Mouse (Mus musculus): ENCODE results near the gene Gm10160. TPM values are rescaled to one million over a fixed set of nuclear protein-coding genes. Genes with fewer than 3 reads are reported as not detected.

The Gm10160 gene
- polyA plus RNA-seq, 1 experiment from 2014 or later: not detected

DNA sequence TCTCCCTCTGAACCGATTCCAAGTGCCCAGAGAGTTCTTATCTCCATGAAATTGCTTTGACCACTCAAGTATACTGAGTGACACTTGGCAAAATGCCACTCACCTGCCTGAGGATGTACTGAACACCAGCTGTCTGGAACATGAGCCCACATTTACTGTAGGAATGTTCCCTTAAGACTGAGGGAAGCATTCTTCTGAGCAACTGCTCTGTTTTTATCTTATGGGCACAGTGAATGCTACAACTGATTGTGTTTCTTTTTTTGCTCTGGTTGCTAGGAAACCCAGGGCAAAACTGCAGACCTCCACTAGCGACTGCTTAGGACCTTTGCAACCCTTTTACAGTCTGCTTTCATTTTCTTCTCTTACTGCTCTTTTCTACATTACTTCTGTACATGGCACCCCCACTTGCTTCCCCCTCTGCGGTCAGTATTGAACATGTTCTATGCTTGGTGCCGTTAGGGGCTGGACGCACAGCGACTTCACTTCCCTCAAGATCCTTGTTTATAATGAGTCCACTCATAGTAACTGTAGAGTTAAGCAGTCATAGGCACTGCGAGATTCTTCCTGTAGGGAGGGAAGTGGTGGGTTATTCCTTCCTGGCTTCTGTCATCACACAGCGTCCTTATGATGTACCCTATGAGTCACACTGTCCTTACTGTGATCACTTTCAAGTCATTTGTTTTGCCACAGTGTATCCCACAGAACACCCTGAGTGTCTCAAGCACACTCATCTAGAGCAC, 856 bp downstream of the Gm10160 start:
- Histone ChIP-seq H3K9me3 (no peaks in the 10 kb centered on the region), H3K9ac (no peak overlapping the region), H3K27me3 (peaks cover 26% of the 10 kb centered on the region), H3K36me3 (no peaks in the 10 kb centered on the region), H3K27ac (no peak overlapping the region), H3K4me1 (replicated peaks) (peaks cover 25% of the 10 kb centered on the region), H3K4me2 (no peak overlapping the region), H3K4me3 (no peak overlapping the region)
- 60% methylated on average over 8 of the region's 8 CpGs for WGBS
- ATAC-seq (ENCODE audit: low FRiP score): no peak

- peaks cover 5% of the 10 kb centered on the region; the same call in 1 of the 2 replicates for H3K27me3 ChIP-seq
- no peaks in the 10 kb centered on the region for H3K36me3 ChIP-seq
- H3K9me3 ChIP-seq: no peaks in the 10 kb centered on the region
- H3K9ac ChIP-seq: no peak overlapping the region
- no peak overlapping the region for H3K4me2 ChIP-seq
- 87% methylated on average over 3 of the region's 3 CpGs for WGBS
- peaks cover 11% of the 10 kb centered on the region; the same call in 1 of the 2 replicates for H3K4me1 ChIP-seq (replicated peaks)
- no peak overlapping the region for H3K27ac ChIP-seq
- ATAC-seq (ENCODE audit: low FRiP score): no peak
- no peak overlapping the region for H3K4me3 ChIP-seq
These were observed 3.9 kb downstream of the Gm10160 start for GRCm38 (mm10) chr7:81851706-81852105.

GRCm38 (mm10) chr7:81850171-81850570, 5.4 kb downstream of the Gm10160 start:
- Histone ChIP-seq H3K9ac (no peak overlapping the region), H3K4me3 (no peak overlapping the region), H3K27me3 (no peaks in the 10 kb centered on the region), H3K36me3 (no peaks in the 10 kb centered on the region), H3K4me2 (no peak overlapping the region), H3K27ac (no peak overlapping the region), H3K9me3 (no peaks in the 10 kb centered on the region), H3K4me1 (replicated peaks) (peaks cover 11% of the 10 kb centered on the region; the same call in 1 of the 2 replicates)
- ATAC-seq (ENCODE audit: low FRiP score): no peak
- 86% methylated on average over 6 of the region's 6 CpGs for WGBS

DNA sequence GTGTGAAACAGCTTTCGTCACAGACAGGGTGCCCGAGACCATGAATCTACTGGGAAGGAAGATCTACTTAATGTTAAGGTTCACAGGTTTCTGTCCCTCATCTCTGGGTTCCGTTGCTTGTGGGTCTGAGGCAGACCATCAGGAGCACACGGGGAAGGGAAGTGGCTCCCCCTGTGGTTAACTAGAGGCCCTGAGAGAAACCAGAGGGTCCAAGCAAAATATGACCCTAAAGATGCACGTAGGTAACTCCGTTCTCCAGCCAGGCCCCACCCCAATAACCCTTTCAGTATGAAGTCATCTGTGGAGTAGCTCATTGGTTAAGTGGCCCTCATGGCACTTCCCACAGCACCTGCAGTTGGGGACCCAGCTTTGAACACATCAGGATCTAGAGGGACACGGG, 6.0 kb downstream of the Gm10160 start:
- Histone ChIP-seq H3K9me3 (no peaks in the 10 kb centered on the region), H3K4me1 (replicated peaks) (peaks cover 7% of the 10 kb centered on the region; the same call in 1 of the 2 replicates), H3K4me3 (no peak overlapping the region), H3K27ac (no peak overlapping the region), H3K27me3 (no peaks in the 10 kb centered on the region), H3K4me2 (no peak overlapping the region), H3K9ac (no peak overlapping the region), H3K36me3 (no peaks in the 10 kb centered on the region)
- no peak for ATAC-seq (ENCODE audit: low FRiP score)
- WGBS: 84% methylated on average over 7 of the region's 7 CpGs

DNA sequence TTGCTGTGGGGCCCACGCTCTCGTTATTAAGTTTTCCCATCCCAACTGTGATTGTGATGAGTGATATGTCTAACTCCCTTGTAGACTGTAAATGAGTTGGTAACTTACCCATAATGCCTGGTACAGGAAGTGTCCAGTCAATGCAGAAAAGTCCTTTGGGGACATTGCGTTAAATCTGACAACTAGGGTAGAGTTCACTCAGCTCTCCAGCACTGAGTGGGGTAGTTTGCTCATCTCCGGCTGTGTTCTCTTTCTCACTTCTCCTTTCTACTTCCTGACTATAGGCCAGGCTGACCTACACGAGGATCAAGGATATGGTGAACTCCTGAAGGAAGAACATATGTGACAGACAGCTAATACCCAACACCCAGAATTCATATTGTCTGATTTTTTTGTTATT, 6.4 kb downstream of the Gm10160 start:
- no peak overlapping the region for H3K27ac ChIP-seq
- H3K36me3 ChIP-seq: no peaks in the 10 kb centered on the region
- 92% methylated on average over 5 of the region's 5 CpGs for WGBS
- no peak overlapping the region for H3K4me3 ChIP-seq
- no peak overlapping the region for H3K9ac ChIP-seq
- peaks cover 5% of the 10 kb centered on the region; the same call in 1 of the 2 replicates for H3K4me1 ChIP-seq (replicated peaks)
- H3K9me3 ChIP-seq: no peaks in the 10 kb centered on the region
- H3K27me3 ChIP-seq: no peaks in the 10 kb centered on the region
- H3K4me2 ChIP-seq: no peak overlapping the region
- no peak for ATAC-seq (ENCODE audit: low FRiP score)

DNA sequence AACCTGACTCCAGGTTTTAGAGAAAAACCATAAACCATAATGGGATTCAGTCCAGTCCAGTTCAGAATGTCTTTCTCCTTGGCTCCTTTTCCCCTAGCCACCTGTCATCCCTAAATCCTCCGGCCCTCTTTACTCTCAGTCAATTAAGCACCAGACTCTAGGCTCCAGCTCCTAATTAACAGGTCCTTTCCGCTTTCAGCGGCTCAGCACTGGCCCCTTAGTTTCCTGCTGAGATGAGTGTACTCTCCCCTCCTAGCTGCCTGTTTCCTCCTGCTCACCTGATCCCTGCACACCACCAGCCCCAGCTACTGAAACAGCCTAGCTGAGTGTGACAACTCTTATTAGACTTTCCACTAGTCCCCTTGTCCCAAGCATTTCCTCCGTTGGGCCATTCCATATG, 7.8 kb downstream of the Gm10160 start:
- Histone ChIP-seq H3K4me2 (no peak overlapping the region), H3K9ac (no peak overlapping the region), H3K36me3 (no peaks in the 10 kb centered on the region), H3K27ac (no peak overlapping the region), H3K4me3 (no peak overlapping the region), H3K4me1 (replicated peaks) (peaks cover 5% of the 10 kb centered on the region; the same call in 1 of the 2 replicates), H3K27me3 (no peaks in the 10 kb centered on the region), H3K9me3 (no peaks in the 10 kb centered on the region)
- WGBS: 50% methylated on average over 4 of the region's 4 CpGs
- no peak for ATAC-seq (ENCODE audit: low FRiP score)

- no peak overlapping the region for H3K27ac ChIP-seq
- H3K4me2 ChIP-seq: no peak overlapping the region
- H3K4me3 ChIP-seq: no peak overlapping the region
- no peaks in the 10 kb centered on the region for H3K36me3 ChIP-seq
- no peaks in the 10 kb centered on the region for H3K27me3 ChIP-seq
- H3K4me1 ChIP-seq (replicated peaks): peaks cover 5% of the 10 kb centered on the region; the same call in 1 of the 2 replicates
- ATAC-seq (ENCODE audit: low FRiP score): no peak
- WGBS: 55% methylated on average over 8 of the region's 8 CpGs
- no peaks in the 10 kb centered on the region for H3K9me3 ChIP-seq
- no peak overlapping the region for H3K9ac ChIP-seq
These were observed 8.6 kb downstream of the Gm10160 start for GRCm38 (mm10) chr7:81847010-81847409.

DNA sequence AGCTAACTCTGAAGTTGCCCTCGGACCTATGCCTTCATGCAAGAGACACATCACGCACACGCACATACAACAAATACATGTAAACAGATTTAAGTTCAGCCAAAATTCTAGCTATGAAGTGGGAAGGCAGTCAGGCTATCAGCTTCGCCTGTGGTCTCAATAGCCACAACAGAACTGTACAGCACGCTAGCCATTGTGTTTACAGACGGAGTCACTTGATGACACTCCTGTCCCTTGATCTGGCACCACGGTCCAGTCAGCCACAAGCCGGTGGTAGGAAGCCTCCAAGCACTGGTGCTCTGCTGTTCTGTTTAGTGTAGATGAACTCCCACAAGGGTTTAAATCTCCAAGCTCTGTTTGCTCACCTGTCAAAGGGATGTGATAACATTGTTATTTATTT, 9.6 kb downstream of the Gm10160 start:
- no peak for ATAC-seq (ENCODE audit: low FRiP score)
- Histone ChIP-seq H3K9me3 (no peaks in the 10 kb centered on the region), H3K4me3 (no peak overlapping the region), H3K9ac (no peak overlapping the region), H3K27ac (no peak overlapping the region), H3K27me3 (no peaks in the 10 kb centered on the region), H3K36me3 (no peaks in the 10 kb centered on the region), H3K4me2 (no peak overlapping the region), H3K4me1 (replicated peaks) (peaks cover 5% of the 10 kb centered on the region; the same call in 1 of the 2 replicates)
- WGBS: 83% methylated on average over 8 of the region's 8 CpGs

DNA sequence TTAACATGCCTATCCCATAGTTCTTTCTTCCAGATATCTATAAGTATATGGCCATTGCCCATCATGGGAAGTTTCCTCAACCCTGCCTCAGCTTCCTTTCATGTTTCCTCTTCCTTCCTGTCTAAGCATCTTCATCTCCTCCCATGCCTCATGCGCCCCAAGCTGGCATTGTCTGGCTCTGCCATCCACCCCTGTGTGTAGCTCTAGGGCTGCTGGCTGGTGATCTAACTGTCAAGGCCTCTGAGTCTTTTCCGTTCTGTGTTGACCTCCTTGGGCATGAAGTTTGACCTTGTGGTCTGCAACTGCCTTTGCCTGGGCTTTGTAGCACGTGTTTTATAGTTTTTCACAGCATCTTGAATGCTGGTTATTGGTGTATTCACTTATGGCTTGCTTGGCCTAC, 10.3 kb downstream of the Gm10160 start:
- H3K4me2 ChIP-seq: no peak overlapping the region
- no peak overlapping the region for H3K9ac ChIP-seq
- H3K9me3 ChIP-seq: no peaks in the 10 kb centered on the region
- 76% methylated on average over 3 of the region's 3 CpGs for WGBS
- H3K27ac ChIP-seq: no peak overlapping the region
- H3K4me1 ChIP-seq (replicated peaks): peaks cover 8% of the 10 kb centered on the region; the same call in 1 of the 2 replicates
- no peaks in the 10 kb centered on the region for H3K36me3 ChIP-seq
- H3K4me3 ChIP-seq: no peak overlapping the region
- ATAC-seq (ENCODE audit: low FRiP score): no peak
- no peaks in the 10 kb centered on the region for H3K27me3 ChIP-seq

DNA sequence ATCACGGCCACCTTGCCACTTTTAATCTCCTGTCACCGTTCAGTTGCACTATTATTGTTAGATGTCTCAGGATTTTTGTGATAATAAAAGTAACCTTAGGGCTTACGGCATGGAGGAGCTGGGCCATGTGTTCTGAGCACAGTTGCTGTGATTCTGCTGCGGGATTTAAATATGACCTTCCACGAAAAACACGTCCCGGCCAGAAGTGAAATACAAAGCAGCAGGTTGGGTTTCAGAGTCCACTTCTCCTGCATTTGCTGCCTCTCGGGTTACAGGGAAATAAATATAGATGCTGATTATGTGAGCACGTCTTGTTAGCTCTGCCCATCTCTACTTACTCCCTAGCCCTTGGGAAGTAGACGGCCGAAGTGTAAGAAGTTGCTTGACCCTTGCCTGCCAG, 10.8 kb downstream of the Gm10160 start:
- Histone ChIP-seq H3K4me1 (replicated peaks) (peaks cover 8% of the 10 kb centered on the region; the same call in 1 of the 2 replicates), H3K9me3 (no peaks in the 10 kb centered on the region), H3K4me2 (no peak overlapping the region), H3K27ac (no peak overlapping the region), H3K4me3 (no peak overlapping the region), H3K36me3 (no peaks in the 10 kb centered on the region), H3K9ac (no peak overlapping the region), H3K27me3 (no peaks in the 10 kb centered on the region)
- ATAC-seq (ENCODE audit: low FRiP score): no peak
- WGBS: 89% methylated on average over 11 of the region's 11 CpGs

DNA sequence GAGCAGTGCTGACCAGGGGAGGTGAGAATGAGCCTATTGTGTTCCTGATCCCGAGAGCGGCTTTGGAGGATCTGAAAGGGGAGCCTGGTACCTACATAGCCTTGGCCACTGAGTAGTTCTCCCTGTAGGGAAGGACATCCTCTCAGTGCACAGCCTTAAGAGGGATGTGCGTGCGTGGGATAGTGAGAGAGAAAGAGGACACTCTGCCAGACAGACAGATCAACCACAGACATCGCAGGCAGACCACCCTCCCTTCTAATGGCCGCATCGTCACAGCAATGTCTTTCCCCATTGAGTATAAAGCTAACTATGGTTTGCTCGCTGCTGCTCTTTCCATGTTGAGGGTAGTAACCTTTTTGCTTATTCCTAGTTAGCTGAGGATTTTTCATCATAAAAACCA, 11.7 kb downstream of the Gm10160 start:
- no peaks in the 10 kb centered on the region for H3K36me3 ChIP-seq
- H3K9ac ChIP-seq: no peak overlapping the region
- no peaks in the 10 kb centered on the region for H3K27me3 ChIP-seq
- WGBS: 75% methylated on average over 8 of the region's 8 CpGs
- H3K4me3 ChIP-seq: no peak overlapping the region
- no peak overlapping the region for H3K4me2 ChIP-seq
- H3K4me1 ChIP-seq (replicated peaks): peaks cover 8% of the 10 kb centered on the region; the same call in 1 of the 2 replicates
- H3K9me3 ChIP-seq: no peaks in the 10 kb centered on the region
- no peak overlapping the region for H3K27ac ChIP-seq
- ATAC-seq (ENCODE audit: low FRiP score): no peak

- ATAC-seq (ENCODE audit: low FRiP score): no peak
- Histone ChIP-seq H3K9ac (no peak overlapping the region), H3K36me3 (no peaks in the 10 kb centered on the region), H3K4me3 (no peak overlapping the region), H3K27me3 (no peaks in the 10 kb centered on the region), H3K4me1 (replicated peaks) (peaks cover 8% of the 10 kb centered on the region; the same call in 1 of the 2 replicates), H3K27ac (no peak overlapping the region), H3K9me3 (no peaks in the 10 kb centered on the region), H3K4me2 (no peak overlapping the region)
- WGBS: 88% methylated on average over 1 of the region's 1 CpGs
These were observed 12.6 kb downstream of the Gm10160 start for GRCm38 (mm10) chr7:81842998-81843397.

DNA sequence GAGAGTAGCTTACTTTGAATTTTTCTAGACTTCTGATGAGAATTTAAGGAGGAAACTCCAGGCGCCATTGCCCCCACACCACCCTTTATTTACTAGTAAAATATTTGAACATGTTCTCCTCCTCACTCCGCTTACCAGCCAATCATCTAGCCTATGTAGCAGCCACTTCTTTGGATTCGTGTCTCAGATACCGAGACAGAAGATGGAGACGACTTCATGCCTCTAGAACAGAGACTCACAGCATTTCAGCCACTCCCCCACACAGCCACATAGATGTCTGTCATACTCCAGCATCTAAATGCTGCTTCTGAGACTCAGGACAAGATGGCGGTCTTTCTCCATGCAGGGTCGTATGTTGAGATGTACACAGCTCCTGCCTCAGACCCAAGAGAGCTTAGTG, 13.5 kb downstream of the Gm10160 start:
- no peaks in the 10 kb centered on the region for H3K36me3 ChIP-seq
- H3K27ac ChIP-seq: no peak overlapping the region
- H3K27me3 ChIP-seq: no peaks in the 10 kb centered on the region
- 88% methylated on average over 7 of the region's 7 CpGs for WGBS
- no peak overlapping the region for H3K4me2 ChIP-seq
- H3K9me3 ChIP-seq: no peaks in the 10 kb centered on the region
- H3K4me1 ChIP-seq (replicated peaks): peaks cover 6% of the 10 kb centered on the region; the same call in 1 of the 2 replicates
- H3K4me3 ChIP-seq: no peak overlapping the region
- ATAC-seq (ENCODE audit: low FRiP score): no peak
- H3K9ac ChIP-seq: no peak overlapping the region

Data from hindbrain, embryonic 13.5 days (tissue).